Mouse (Mus musculus): Measurements from ENCODE around the gene Lrrc27.

The Lrrc27 gene

DNA sequence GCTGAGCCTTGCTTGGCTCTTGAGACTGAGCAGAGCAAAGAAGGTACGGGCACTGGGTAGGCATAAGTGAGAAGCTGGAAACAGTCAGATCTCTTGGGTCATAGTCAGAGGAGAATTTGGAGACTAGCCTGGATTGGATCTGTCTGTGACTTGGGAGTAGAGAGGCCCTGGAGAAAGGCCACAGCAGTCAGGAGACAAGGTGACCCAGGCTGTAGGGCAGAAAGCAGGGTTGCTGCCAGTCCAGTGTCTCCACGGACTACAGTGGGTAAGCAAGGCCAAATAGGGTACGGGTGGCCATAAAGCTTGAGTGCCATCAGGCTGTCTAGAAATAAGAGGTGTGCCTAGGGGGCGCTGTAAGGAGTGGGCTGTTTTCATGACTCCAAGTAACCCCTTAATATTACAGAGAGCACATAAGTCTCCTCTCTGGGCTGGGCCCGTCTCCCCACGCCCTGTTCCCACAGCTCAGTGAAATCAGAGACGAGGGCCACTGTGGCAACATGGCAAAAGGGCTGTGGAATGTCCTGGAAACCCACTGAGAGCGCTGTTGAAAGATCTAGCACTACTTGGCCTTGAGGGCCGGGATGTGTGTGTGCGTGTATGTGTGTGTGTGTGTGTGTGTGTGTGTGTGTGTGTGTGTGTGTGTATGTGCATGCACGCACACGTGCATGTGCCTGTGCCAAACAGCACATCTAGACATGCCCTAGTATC lies 23.0 kb downstream of the Lrrc27 start:
- DNase-seq (ENCODE audit: low read depth in 2 of 2, low spot score in 2 of 2) = no peak

DNA sequence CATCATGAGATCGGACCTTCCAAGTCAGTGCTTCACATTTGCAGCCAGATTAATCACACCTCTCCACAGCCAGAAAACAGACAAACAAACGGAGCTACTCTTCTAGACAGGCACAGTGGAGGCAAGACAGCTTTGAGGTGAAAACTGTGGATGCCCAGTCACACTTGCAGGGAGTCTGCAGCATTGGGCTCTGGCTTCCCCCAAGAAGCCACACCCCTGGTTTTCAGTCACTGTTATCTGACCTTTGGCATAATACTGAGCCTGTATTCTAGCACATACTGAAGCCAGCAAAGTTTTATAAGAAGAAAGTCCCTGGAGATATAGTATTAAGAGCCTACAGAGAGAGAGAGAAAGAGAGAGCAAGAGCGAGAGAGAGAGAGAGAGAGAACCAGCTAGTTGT lies 26.6 kb downstream of the Lrrc27 start:
- DNase-seq (ENCODE audit: low read depth in 2 of 2, low spot score in 2 of 2) = no peak

DNA sequence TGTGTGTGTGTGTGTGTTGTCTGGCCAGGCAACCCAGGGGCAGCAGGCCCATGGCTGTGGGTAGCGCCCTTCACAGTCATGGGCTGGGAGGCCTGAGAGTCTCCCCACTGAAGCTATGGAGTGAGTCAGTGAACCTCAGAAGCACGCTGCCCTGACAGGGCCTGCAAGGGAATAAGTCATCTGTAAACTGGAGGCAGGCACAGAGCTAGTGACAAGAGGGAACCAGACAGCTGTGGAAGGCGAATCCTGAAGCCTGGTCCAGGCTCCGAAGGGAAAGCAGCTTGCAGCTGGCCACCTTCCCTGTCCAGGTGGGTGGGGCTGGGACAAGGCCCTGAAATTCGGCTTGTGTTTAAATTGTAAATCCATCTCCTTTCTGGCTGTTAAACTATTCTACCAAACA lies 33.3 kb downstream of the Lrrc27 start:
- DNase-seq (ENCODE audit: low read depth in 2 of 2, low spot score in 2 of 2) = no peak

DNA sequence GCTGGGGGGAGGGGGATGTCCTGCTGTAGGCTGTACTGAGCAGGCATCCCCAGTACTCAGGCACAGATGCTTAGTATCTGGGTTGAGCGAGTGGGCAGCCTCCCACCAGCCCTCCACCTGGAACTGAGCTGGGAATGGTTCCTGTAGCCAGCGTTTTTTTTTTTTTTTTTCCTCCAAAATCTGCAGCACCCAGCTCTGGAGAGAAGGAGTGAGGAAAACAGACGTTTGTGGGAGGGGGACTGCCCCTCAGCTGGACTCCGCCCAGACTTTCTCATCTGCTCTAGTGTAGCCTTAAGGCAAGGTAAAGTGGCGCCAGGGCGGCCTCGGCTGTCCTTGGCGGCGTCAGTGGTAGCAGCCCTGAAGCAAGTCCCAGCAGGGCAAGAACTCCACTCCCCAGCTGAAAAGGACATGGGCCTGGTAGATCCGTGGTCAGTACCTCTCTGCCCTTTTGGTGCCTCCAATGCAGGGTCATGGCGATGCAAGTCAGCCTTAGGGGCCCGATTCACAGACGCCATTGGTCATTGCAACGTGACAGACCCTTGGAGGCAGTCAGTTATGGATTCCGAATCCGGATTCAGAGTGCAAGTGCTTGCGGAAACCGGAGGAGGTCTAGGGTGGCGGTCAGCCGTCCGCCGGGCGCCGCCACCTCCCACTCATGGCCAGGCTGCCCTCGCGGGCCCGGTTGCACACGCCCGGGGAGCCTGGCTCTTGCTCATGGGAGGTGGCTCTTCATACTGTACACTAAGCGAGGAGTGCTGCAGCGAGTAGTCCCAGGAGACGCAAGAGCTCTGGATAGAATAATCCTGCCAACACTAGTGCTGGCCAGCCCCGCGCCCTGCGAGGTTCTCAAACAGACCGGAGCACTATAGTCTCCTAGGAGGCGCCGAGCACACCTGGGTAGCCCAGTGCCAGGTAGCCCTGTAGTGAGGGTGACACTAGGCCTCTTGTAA lies 34.4 kb downstream of the Lrrc27 start:
- no peak for DNase-seq (ENCODE audit: low read depth in 2 of 2, low spot score in 2 of 2)

- DNase-seq (ENCODE audit: low read depth in 2 of 2, low spot score in 2 of 2) = peak; percentile 28 to 33
Measured at GRCm38 (mm10) chr7:139247881-139248614, 35.3 kb downstream of the Lrrc27 start, which contains the start of gene Pwwp2b. TSS of gene Pwwp2b (plus strand) at chr7:139248482.

DNA sequence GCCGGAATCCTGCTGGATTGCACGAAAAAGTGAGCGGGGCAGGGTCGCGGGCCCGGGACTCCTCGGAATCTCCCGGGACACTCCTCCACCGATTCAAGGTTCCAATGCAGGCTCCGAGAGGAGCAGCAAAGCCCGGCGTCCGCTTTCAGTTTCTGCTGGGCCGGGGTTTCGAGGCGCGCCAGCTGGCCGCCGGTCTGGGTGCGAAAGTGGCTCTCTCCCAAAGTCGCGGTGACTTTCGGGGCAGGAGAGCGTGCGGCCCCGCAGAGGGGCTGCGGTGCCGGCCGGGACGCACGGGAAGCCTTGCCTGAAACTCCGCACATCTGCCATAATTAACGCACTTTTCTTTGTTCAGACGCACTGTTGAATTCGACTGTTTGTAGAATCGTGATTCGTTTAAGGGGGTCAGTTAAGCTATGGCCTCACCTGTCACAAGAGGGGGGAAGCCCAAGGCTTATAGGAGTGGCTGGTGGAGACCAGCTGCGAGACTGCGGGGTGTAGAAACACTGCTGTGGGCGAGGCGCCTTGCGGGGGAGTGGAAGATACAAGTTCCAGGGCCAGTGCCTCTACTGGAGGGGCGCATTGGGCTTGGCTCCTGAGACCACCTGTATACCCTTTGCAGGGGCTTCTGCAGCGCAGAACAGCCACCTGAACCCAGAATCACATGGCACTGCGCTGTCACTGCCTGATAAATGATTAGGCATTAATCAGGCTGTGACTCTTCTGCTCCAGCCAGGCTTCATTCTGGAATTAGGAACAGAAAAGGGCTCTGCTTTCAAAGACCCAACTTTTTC lies 36.0 kb downstream of the Lrrc27 start:
- no peak for DNase-seq (ENCODE audit: low read depth in 2 of 2, low spot score in 2 of 2)

- no peak for DNase-seq (ENCODE audit: low read depth in 2 of 2, low spot score in 2 of 2)
Measured at GRCm38 (mm10) chr7:139249406-139250210, 36.8 kb downstream of the Lrrc27 start.

DNA sequence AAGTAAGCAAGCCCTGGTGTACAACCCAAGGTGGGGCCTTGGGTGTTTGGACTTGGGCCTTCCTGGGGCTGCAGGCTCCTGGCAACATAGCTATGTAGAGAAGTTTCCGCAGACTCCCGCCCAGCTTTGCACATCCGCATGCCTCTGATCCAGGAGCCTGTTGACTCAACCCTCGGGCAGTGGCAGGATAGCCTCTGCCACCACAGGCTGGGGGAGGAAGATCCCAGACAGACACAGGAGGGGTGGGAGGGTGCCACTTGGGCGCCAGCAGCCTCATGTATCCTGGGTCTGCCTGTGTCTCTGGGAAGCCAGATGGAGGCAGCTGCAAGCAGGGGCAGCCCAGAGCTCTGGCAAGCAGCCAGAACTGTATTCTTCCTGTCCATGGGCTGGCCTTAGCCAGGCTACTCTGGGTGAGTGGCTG lies 39.1 kb downstream of the Lrrc27 start:
- DNase-seq (ENCODE audit: low read depth in 2 of 2, low spot score in 2 of 2) = no peak

- DNase-seq (ENCODE audit: low read depth in 2 of 2, low spot score in 2 of 2) = no peak
Measured at GRCm38 (mm10) chr7:139252566-139252965, 39.8 kb downstream of the Lrrc27 start.

- no peak for DNase-seq (ENCODE audit: low read depth in 2 of 2, low spot score in 2 of 2)
Measured at GRCm38 (mm10) chr7:139252986-139253385, 40.2 kb downstream of the Lrrc27 start.

DNA sequence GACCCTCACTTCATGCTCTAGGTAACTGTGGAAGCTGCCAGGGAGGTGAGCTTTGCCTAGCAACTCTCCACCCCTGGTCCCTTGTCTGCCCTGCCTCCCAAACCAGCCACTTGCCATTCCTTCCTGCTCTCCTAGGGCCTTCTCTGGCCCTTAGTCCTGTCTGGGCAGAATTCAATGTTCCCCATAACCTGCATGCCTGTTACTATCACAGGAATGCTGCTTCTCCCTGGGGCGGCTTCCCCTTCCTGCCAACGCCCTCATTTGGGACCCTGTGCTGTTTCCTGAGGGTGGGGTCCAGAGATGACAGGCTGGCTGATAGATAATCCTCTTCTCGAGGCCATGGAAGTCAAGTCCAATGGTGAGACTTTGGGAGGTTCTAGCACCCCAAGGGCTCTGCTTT lies 40.7 kb downstream of the Lrrc27 start:
- no peak for DNase-seq (ENCODE audit: low read depth in 2 of 2, low spot score in 2 of 2)

GRCm38 (mm10) chr7:139254626-139255025 lies 41.8 kb downstream of the Lrrc27 start:
- DNase-seq (ENCODE audit: low read depth in 2 of 2, low spot score in 2 of 2) = no peak

DNA sequence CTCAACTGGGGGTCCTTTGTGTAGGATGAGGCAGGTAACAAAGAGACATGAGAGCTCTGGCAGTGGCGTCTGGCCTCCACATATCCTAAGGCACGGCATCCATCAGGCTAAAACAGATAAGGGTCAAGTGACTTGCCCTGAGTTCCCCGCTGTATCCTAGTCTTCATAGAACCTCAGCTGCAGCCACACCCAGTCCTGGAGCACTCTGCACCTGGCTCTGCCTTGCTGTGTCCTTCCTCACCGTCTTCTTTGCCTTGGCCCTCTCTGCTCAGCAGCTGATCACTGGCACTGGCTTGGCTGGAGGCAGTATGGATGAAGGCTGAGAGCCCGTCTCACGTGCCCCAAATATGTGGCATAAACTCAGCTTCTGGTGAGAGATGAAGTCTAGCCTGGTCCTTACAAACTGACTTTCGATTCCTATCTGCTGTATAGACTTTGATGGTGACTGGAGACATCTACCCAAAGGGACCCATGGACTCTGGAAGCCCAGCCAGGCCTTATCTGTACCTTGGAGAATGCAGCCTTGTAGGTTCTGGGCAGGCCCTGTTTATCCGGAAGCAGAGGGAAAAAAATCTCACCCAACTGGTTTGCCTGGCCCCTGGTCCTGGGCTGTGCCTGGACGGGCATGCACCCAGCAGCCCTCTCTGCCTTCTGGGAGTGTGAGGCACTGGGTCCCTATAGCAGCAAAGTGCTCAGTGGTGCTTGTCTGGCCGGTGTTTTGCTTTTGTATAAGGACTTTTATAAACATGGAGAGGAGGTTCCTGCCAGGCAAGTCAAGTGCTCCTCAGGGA lies 45.2 kb downstream of the Lrrc27 start:
- no peak for DNase-seq (ENCODE audit: low read depth in 2 of 2, low spot score in 2 of 2)

- DNase-seq (ENCODE audit: low read depth in 2 of 2, low spot score in 2 of 2) = no peak
Measured at GRCm38 (mm10) chr7:139264337-139264736, 51.5 kb downstream of the Lrrc27 start.

DNA sequence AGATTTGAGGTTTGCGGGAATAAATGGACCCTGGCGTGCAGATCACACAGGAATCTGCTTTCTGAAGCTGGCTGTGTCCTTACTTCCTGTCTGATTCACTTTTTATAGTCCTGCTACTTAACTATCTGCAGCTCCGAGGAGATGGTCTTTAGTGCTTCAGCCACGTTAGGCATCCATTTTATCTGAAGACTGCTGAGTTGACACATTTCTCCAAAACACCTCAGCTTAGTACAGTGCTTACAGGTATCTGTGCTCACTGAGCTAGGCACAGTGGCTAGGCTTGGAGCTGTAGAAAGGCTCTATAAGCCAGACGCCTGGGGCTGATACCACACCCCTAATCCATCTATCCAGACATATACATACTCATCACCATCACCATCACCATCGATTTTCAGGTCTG lies 52.8 kb downstream of the Lrrc27 start:
- DNase-seq (ENCODE audit: low read depth in 2 of 2, low spot score in 2 of 2) = no peak

DNA sequence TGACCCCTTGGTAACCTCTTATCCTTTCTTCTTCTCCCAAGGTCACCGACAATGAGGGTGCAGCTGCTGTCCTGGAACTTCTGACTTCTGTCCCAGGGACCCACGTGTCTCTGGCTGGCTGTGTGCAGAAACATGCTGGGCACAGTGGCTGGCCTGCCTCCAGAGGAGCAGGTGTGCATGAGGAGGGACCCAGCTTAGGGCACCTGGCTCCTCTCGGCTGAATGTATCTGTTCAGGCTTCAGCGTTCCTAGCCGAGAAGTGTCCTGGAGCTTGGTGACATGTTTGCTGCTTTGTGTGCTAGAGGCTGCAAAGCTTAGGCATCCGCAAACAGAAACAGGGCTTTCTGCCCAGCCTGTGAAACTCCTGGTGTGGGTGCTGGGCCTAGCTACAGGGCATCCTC lies 53.6 kb downstream of the Lrrc27 start:
- no peak for DNase-seq (ENCODE audit: low read depth in 2 of 2, low spot score in 2 of 2)

GRCm38 (mm10) chr7:139266886-139267870 lies 54.4 kb downstream of the Lrrc27 start:
- no peak for DNase-seq (ENCODE audit: low read depth in 2 of 2, low spot score in 2 of 2)

- no peak for DNase-seq (ENCODE audit: low read depth in 2 of 2, low spot score in 2 of 2)
Measured at GRCm38 (mm10) chr7:139270738-139271137, 58.0 kb downstream of the Lrrc27 start.

Measured in CD8-positive naive resting alpha-beta T cell, adult 2 months (primary cell).